Mouse (Mus musculus) frontal cortex, postnatal 14 days (tissue): ENCODE measurements around the gene Mgarp.
"Not testable (repeated sequence)": the region's sequence is repeated elsewhere in the genome, so short reads cannot be mapped to it uniquely, and the experiment has no call there.

Source experiments
- DNase-seq, 2 experiments: peaks; one replicate each; pipeline ENCODE4 v3.0.0; 2022; ENCODE audit warnings: low spot score in 2 of 2

Gene Mgarp

GRCm38 (mm10) chr3:51368011-51368410 lies 28.5 kb downstream of the Mgarp start:
- DNase-seq: no peak

- DNase-seq: no peak
These were observed 29.6 kb downstream of the Mgarp start for GRCm38 (mm10) chr3:51366926-51367325.

- DNase-seq: no peak
These were observed 31.0 kb downstream of the Mgarp start for GRCm38 (mm10) chr3:51365517-51365882.

GRCm38 (mm10) chr3:51364703-51365516 lies 31.6 kb downstream of the Mgarp start:
- peak; percentile 75 to 76 for DNase-seq

- DNase-seq: no peak
These were observed 35.5 kb downstream of the Mgarp start for GRCm38 (mm10) chr3:51361066-51361465.

GRCm38 (mm10) chr3:51359558-51360307 lies 36.8 kb downstream of the Mgarp start:
- DNase-seq: no peak

- peak; percentile 41 to 66 for DNase-seq
These were observed 37.6 kb downstream of the Mgarp start for GRCm38 (mm10) chr3:51358660-51359557.

GRCm38 (mm10) chr3:51358181-51358580 lies 38.4 kb downstream of the Mgarp start:
- DNase-seq: peak; percentile 27 to 73

- DNase-seq: no peak
These were observed 38.9 kb downstream of the Mgarp start for GRCm38 (mm10) chr3:51357624-51358023.

- DNase-seq: no peak
These were observed 39.5 kb downstream of the Mgarp start for GRCm38 (mm10) chr3:51357078-51357477.

- not testable (repeated sequence) for DNase-seq
These were observed 41.6 kb downstream of the Mgarp start for GRCm38 (mm10) chr3:51354956-51355355.

GRCm38 (mm10) chr3:51354034-51354427 lies 42.5 kb downstream of the Mgarp start:
- no peak for DNase-seq

- DNase-seq: no peak
These were observed 43.1 kb downstream of the Mgarp start for GRCm38 (mm10) chr3:51353325-51354033.

GRCm38 (mm10) chr3:51350806-51351205 lies 45.7 kb downstream of the Mgarp start:
- no peak for DNase-seq

GRCm38 (mm10) chr3:51348646-51349238 lies 47.8 kb downstream of the Mgarp start:
- DNase-seq: no peak

- DNase-seq: not testable (repeated sequence)
These were observed 51.5 kb downstream of the Mgarp start for GRCm38 (mm10) chr3:51345017-51345416.

- not testable (repeated sequence) for DNase-seq
These were observed 52.4 kb downstream of the Mgarp start for GRCm38 (mm10) chr3:51344182-51344581.

GRCm38 (mm10) chr3:51343260-51343659 lies 53.3 kb downstream of the Mgarp start:
- DNase-seq: no peak

- no peak for DNase-seq
These were observed 54.4 kb downstream of the Mgarp start for GRCm38 (mm10) chr3:51342152-51342551.

GRCm38 (mm10) chr3:51341268-51342081 lies 55.1 kb downstream of the Mgarp start:
- peak; percentile 20 to 39 for DNase-seq
